In the genomic region with DNA sequence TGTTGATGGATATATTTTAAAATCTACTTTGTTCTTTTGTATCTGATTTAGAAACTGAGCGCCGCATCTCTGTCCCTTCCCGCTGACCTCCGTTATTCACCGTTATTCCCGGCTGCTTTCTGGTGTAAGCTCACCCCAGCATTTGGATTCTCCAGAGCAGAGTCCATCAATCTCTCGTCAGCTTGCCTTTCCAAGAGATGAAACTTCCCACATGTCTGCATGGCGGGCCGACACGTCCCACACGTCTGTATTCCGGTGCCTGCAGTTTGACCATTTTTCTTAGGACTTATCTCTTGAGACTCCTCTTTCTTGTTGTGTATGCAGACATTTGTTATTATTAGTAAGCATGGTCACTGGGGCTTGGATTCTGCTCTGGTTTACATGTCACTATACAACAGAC, we compare ENCODE assay signal across 17 mouse cellular contexts. TPM values are rescaled to one million over a fixed set of nuclear protein-coding genes. Genes with fewer than 3 reads are reported as not detected.
DNase-seq lines count a peak whose midpoint lies in the region; ATAC-seq lines count a peak whose summit lies in the region.
"Had no signal": no experiment of that assay in that cellular context is flagged by ENCODE, and none has a peak within 500 bp of the region (broad histone marks: within the 10 kb centered on the region; RNA-seq: fewer than 3 reads in every experiment).

No protein-coding gene starts in this region.

- intact Hi-C loops in heart, postnatal 10 days (cut with DNase I), result loop anchor here (5.0 kb wide), 1 partner anchor 43 kb away; the partner anchor contains the start of gene Col6a1

- WGBS in liver, embryonic 11.5 days, result 73% methylated on average over 12 of the region's 12 CpGs
- WGBS in lung, embryonic 16.5 days, result 49% methylated on average over 12 of the region's 12 CpGs

- H3K27ac ChIP-seq in liver, embryonic 11.5 days (ENCODE audit: low read depth, low read length), result no peak overlapping the region
- peak overlapping the region; percentile 86 for H3K27ac ChIP-seq in lung, embryonic 16.5 days (ENCODE audit: low read length)
- H3K27ac ChIP-seq: hindbrain, embryonic 15.5 days; midbrain, embryonic 12.5 days had no signal

- H3K4me1 ChIP-seq in liver, embryonic 11.5 days (replicated peaks; ENCODE audit: control insufficient read depth, insufficient read depth, low read length), result no peaks in the 10 kb centered on the region; the same call in 1 of the 2 replicates
- peaks cover 29% of the 10 kb centered on the region for H3K4me1 ChIP-seq in lung, embryonic 16.5 days (replicated peaks; ENCODE audit: control insufficient read depth, insufficient read depth, low read length)
- H3K4me1 ChIP-seq: hindbrain, embryonic 15.5 days; midbrain, embryonic 12.5 days had no signal

- H3K9me3 ChIP-seq in liver, embryonic 11.5 days (ENCODE audit: control insufficient read depth, low read length), result no peaks in the 10 kb centered on the region
- H3K9me3 ChIP-seq in lung, embryonic 16.5 days (ENCODE audit: control insufficient read depth, low read length), result no peaks in the 10 kb centered on the region
- H3K9me3 ChIP-seq: hindbrain, embryonic 15.5 days; midbrain, embryonic 12.5 days had no signal

- no peak overlapping the region for H3K4me3 ChIP-seq in liver, embryonic 11.5 days (ENCODE audit: low read depth, low read length)
- no peak overlapping the region for H3K4me3 ChIP-seq in lung, embryonic 16.5 days (ENCODE audit: low read length)
- H3K4me3 ChIP-seq: hindbrain, embryonic 15.5 days; midbrain, embryonic 12.5 days had no signal

- no peaks in the 10 kb centered on the region for H3K36me3 ChIP-seq in liver, embryonic 11.5 days (ENCODE audit: control insufficient read depth, insufficient read depth, low read length)
- H3K36me3 ChIP-seq in lung, embryonic 16.5 days (ENCODE audit: control insufficient read depth, insufficient read depth, low read length), result no peaks in the 10 kb centered on the region
- H3K36me3 ChIP-seq: hindbrain, embryonic 15.5 days; midbrain, embryonic 12.5 days had no signal

- no peak overlapping the region for H3K9ac ChIP-seq in liver, embryonic 11.5 days (ENCODE audit: low read depth, low read length)
- 0 out of 2 replicates have a peak overlapping the region, but pooled peaks have one; percentile 7 for H3K9ac ChIP-seq in lung, embryonic 16.5 days (ENCODE audit: low read length)
- H3K9ac ChIP-seq: hindbrain, embryonic 15.5 days; midbrain, embryonic 12.5 days had no signal

- ATAC-seq in liver, embryonic 11.5 days (replicated peaks; ENCODE audit: low FRiP score), result no peak
- ATAC-seq in lung, embryonic 16.5 days (ENCODE audit: low read depth), result peak; percentile 69
- ATAC-seq: activated CD4-positive, CD25-positive, alpha-beta regulatory T cell, adult 4 months; Patski had no signal

- peak; percentile 43 to 46 for DNase-seq in heart, postnatal 10 days
- no peak for DNase-seq in heart, postnatal 4 days
- peak; percentile 11 for DNase-seq in liver
- DNase-seq in liver, embryonic 11.5 days (ENCODE audit: low spot score), result no peak
- peak; percentile 12 for DNase-seq in mesoderm, embryonic 11.5 days (ENCODE audit: low read depth, low spot score)
- no peak for DNase-seq in left cerebral cortex, adult 9 months (ENCODE audit: low spot score in 2 of 2)
- DNase-seq: adrenal gland, postnatal 14 days; cerebellum, adult 2 months; heart, adult 18-20 months; layer of hippocampus, postnatal 36 days; right cerebral cortex, postnatal 14 days; thymus, postnatal 4 days had no signal

- H3K4me2 ChIP-seq in liver, embryonic 11.5 days, result no peak overlapping the region
- no peak overlapping the region for H3K4me2 ChIP-seq in lung, embryonic 16.5 days (ENCODE audit: low read depth, low read length)
- H3K4me2 ChIP-seq: hindbrain, embryonic 15.5 days; midbrain, embryonic 12.5 days had no signal

- no peaks in the 10 kb centered on the region for H3K27me3 ChIP-seq in liver, embryonic 11.5 days (replicated peaks; ENCODE audit: control insufficient read depth, insufficient read depth, low read length)
- H3K27me3 ChIP-seq in lung, embryonic 16.5 days (ENCODE audit: control insufficient read depth, insufficient read depth, low read depth, low read length), result no peaks in the 10 kb centered on the region
- H3K27me3 ChIP-seq: hindbrain, embryonic 15.5 days had no signal

RNA-seq across cellular contexts. Expression of gene Col6a1, which starts 42.0 kb away (rescaled TPM):
- 100 to 1,000 TPM; 186 to 200 TPM for total RNA-seq in heart, postnatal 10 days (2021)
- total RNA-seq in heart, postnatal 4 days (2021), result 100 to 1,000 TPM; 153 to 163 TPM
- polyA plus RNA-seq in liver, embryonic 11.5 days (2014; fragmentation: Nextera tagmentation; extraction: Ambion mirVana), result 18.1 and 20.8 TPM in 2 replicates
- 329 and 333 TPM in 2 replicates for polyA plus RNA-seq in lung, embryonic 16.5 days (2015; fragmentation: Nextera tagmentation; extraction: Ambion mirVana)
- polyA plus RNA-seq: activated CD4-positive, CD25-positive, alpha-beta regulatory T cell, adult 4 months had no signal

Comparison
In these comparisons a context has a peak if more than half of its experiments do, and no peak if none do; other contexts are left out.
1. DNase-seq: peak in heart, postnatal 10 days (2 of 2), liver (single experiment) and mesoderm, embryonic 11.5 days (single experiment); none in heart, postnatal 4 days (single experiment), liver, embryonic 11.5 days (single experiment) and left cerebral cortex, adult 9 months (0 of 2).